Mouse (Mus musculus) MEL (cell line): ENCODE measurements around the gene Ntan1. TPM values are rescaled to one million over a fixed set of nuclear protein-coding genes. Genes with fewer than 3 reads are reported as not detected.

Experiments used
- polyA plus RNA-seq, 2 experiments: library from polyadenylated mRNA; stranded (reverse) in 1 of 2; unstranded in 1 of 2; fragments of >175 nt in 1 of 2; fragments of >200 nt in 1 of 2; gene quantifications; 2 replicates each; pipeline versions ENCODE4 v1.2.1 to v1.2.4; 2012; ENCODE audit warnings: low replicate concordance in 2 of 2, low read depth in 1 of 2; ENCODE audit not compliant: insufficient read length in 2 of 2, insufficient read depth in 1 of 2, missing spikeins in 1 of 2
- total RNA-seq: library from RNA; depleted of rRNA; stranded (reverse); fragments of 300-350 nt; gene quantifications from 2 replicates; pipeline ENCODE4 v1.2.3, GENCODE M21; 2012; rRNA removed

The Ntan1 gene
- total and polyA plus RNA-seq, 3 experiments: 40.4 to 57.4 TPM; not detected in 1

Other genes starting within 250 kb of the Ntan1 start
- 25.2 and 26.7 TPM in 2 replicates for gene Parn, start 150.7 kb upstream of the Ntan1 start, total RNA-seq
- 100 to 1,000 TPM in 1 of 2 experiments, 10 to 100 TPM in 1; 38.2 to 160 TPM for gene Parn, start 150.7 kb upstream of the Ntan1 start, polyA plus RNA-seq
- 17.2 and 20.6 TPM in 2 replicates for gene Bfar, start 147.0 kb upstream of the Ntan1 start, total RNA-seq
- 10 to 100 TPM in 1 of 2 experiments, not detected in 1; 21.8 TPM for gene Bfar, start 147.0 kb upstream of the Ntan1 start, polyA plus RNA-seq
- 9.1 and 10.8 TPM in 2 replicates for gene 3110001I22Rik, start 146.9 kb upstream of the Ntan1 start, total RNA-seq
- gene 3110001I22Rik, start 146.9 kb upstream of the Ntan1 start, polyA plus RNA-seq: 1 to 10 TPM in 1 of 2 experiments, not detected in 1; 8.8 TPM
- not detected in 2 replicates for gene Pla2g10, start 87.9 kb upstream of the Ntan1 start, total RNA-seq
- not detected for gene Pla2g10, start 87.9 kb upstream of the Ntan1 start, polyA plus RNA-seq
- gene Rrn3, start 38.1 kb upstream of the Ntan1 start, total RNA-seq: 78.6 and 92.8 TPM in 2 replicates
- gene Rrn3, start 38.1 kb upstream of the Ntan1 start, polyA plus RNA-seq: 10 to 100 TPM in 1 of 2 experiments, not detected in 1; 60.0 TPM
- gene Pdxdc1, start 84.3 kb downstream of the Ntan1 start, total RNA-seq: 36.0 and 37.4 TPM in 2 replicates
- 10 to 100 TPM in 1 of 2 experiments, not detected in 1; 64.2 TPM for gene Pdxdc1, start 84.3 kb downstream of the Ntan1 start, polyA plus RNA-seq
- 0.77 and 1.2 TPM in 2 replicates for gene Mpv17l, start 84.3 kb downstream of the Ntan1 start, total RNA-seq
- 1 to 10 TPM in 1 of 2 experiments, not detected in 1; 2.3 TPM for gene Mpv17l, start 84.3 kb downstream of the Ntan1 start, polyA plus RNA-seq
- 0.04 TPM in 1 of 2 replicates, not detected in the other for gene 2900011O08Rik, start 167.8 kb downstream of the Ntan1 start, total RNA-seq
- gene 2900011O08Rik, start 167.8 kb downstream of the Ntan1 start, polyA plus RNA-seq: not detected
- not detected in 2 replicates for gene Ifitm7, start 168.0 kb downstream of the Ntan1 start, total RNA-seq
- gene Ifitm7, start 168.0 kb downstream of the Ntan1 start, polyA plus RNA-seq: not detected